Mouse (Mus musculus) embryonic fibroblast, embryonic 13.5 days (primary cell): ENCODE measurements around the gene Cuedc1.

ENCODE experiments used
- CTCF ChIP-seq: IDR thresholded peaks from 2 replicates; pipeline ENCODE4 v1.5.1; 2011; ENCODE audit warnings: mild to moderate bottlenecking, control low read depth, low read length, moderate library complexity, borderline replicate concordance; ENCODE audit not compliant: insufficient read depth
- POLR2A ChIP-seq: IDR thresholded peaks from 2 replicates; pipeline ENCODE4 v1.6.1; 2011; ENCODE audit warnings: low read depth, mild to moderate bottlenecking, control low read depth, low read length, moderate library complexity

- TF ChIP-seq CTCF (no peak), POLR2A (no peak)
Observed at GRCm38 (mm10) chr11:88128461-88128860, 30.6 kb downstream of the Cuedc1 start.
